Mouse (Mus musculus) hindbrain, embryonic 11.5 days (tissue): ENCODE measurements at regions not wholly inside any gene's neighbourhood (a gene's known extent, or its start where the extent isn't known, plus 50 kb on each side); places are given as distances from the start of the nearest gene placed in this dataset.

Source experiments
- ATAC-seq: fragments of 200-750 bp; cut with Nextera tagmentation; 2 replicates; pipeline ENCODE4 v1.8.0; 2017; ENCODE audit warnings: mild to moderate bottlenecking, moderate TSS enrichment, moderate library complexity; ENCODE audit not compliant: low FRiP score
- DNase-seq: peaks from one replicate; pipeline ENCODE4 v3.0.0-alpha.2; 2015; ENCODE audit warnings: low spot score
- H3K27ac ChIP-seq: fragments of 300-500 bp; sonication (generic); 2 replicates; pipeline ENCODE4 v1.5.1; 2014; ENCODE audit warnings: mild to moderate bottlenecking, low read depth, low read length
- H3K27me3 ChIP-seq: fragments of 300-500 bp; sonication (generic); 2 replicates; pipeline ENCODE4 v1.6.1; 2014; ENCODE audit warnings: mild to moderate bottlenecking, low read length, moderate library complexity, mixed read lengths; ENCODE audit not compliant: control insufficient read depth, insufficient read depth
- H3K36me3 ChIP-seq: fragments of 300-500 bp; sonication (generic); 2 replicates; pipeline ENCODE4 v1.6.1; 2014; ENCODE audit warnings: mild to moderate bottlenecking, low read length, moderate library complexity, mixed read lengths; ENCODE audit not compliant: control insufficient read depth, insufficient read depth
- H3K4me1 ChIP-seq: fragments of 300-500 bp; sonication (generic); replicated peaks from 2 replicates; pipeline ENCODE4 v1.6.1; 2014; ENCODE audit warnings: low read length, mixed read lengths; ENCODE audit not compliant: control insufficient read depth, insufficient read depth
- H3K4me2 ChIP-seq: fragments of 300-500 bp; sonication (generic); replicated peaks from 2 replicates; pipeline ENCODE4 v1.6.1; 2014; ENCODE audit warnings: mild to moderate bottlenecking, low read depth, low read length
- H3K4me3 ChIP-seq: fragments of 300-500 bp; sonication (generic); 2 replicates; pipeline ENCODE4 v1.5.1; 2014; ENCODE audit warnings: low read depth, low read length
- H3K9ac ChIP-seq: fragments of 300-500 bp; sonication (generic); 2 replicates; pipeline ENCODE4 v1.6.1; 2014; ENCODE audit warnings: low read depth, low read length
- H3K9me3 ChIP-seq: fragments of 300-500 bp; sonication (generic); 2 replicates; pipeline ENCODE4 v1.6.1; 2016; ENCODE audit warnings: low read length; ENCODE audit not compliant: control insufficient read depth
- WGBS: fragments of 180-500 bp; shearing (Covaris S2); extraction: QIAGEN DNeasy Blood & Tissue Kit; methylation state at CpG from one replicate; pipeline ENCODE4 v1.1.7; 2014; 5-methylcytosine and 5-hydroxymethylcytosine counted together

DNA sequence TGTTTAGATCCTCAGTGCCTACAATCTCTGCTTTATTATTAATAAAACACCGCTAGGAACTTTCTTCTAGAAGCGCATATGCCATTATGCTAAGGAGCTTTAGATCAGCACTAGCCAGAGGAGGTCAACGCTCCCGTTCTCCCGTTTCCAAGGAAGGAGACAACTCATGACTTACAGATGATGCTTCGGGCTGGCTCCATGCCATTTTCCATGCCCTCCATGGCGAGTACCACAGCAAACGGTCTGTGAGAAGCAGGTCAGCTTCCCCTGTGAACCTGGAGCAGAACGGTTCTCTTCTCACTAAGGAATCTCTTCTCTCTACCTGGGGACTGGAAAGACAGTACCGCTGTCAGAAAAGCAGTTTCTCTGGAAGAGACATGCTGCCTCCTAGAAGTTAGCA, 559.8 kb downstream of the Tox3 start:
- WGBS = 84% methylated on average over 10 of the region's 10 CpGs
- ATAC-seq = no peak
- H3K4me3 ChIP-seq = no peak overlapping the region
- no peaks in the 10 kb centered on the region for H3K4me1 ChIP-seq
- H3K27me3 ChIP-seq = no peaks in the 10 kb centered on the region
- H3K9me3 ChIP-seq = no peaks in the 10 kb centered on the region
- H3K36me3 ChIP-seq = no peaks in the 10 kb centered on the region
- H3K9ac ChIP-seq = no peak overlapping the region
- no peak overlapping the region for H3K27ac ChIP-seq
- DNase-seq = no peak
- no peak overlapping the region for H3K4me2 ChIP-seq

DNA sequence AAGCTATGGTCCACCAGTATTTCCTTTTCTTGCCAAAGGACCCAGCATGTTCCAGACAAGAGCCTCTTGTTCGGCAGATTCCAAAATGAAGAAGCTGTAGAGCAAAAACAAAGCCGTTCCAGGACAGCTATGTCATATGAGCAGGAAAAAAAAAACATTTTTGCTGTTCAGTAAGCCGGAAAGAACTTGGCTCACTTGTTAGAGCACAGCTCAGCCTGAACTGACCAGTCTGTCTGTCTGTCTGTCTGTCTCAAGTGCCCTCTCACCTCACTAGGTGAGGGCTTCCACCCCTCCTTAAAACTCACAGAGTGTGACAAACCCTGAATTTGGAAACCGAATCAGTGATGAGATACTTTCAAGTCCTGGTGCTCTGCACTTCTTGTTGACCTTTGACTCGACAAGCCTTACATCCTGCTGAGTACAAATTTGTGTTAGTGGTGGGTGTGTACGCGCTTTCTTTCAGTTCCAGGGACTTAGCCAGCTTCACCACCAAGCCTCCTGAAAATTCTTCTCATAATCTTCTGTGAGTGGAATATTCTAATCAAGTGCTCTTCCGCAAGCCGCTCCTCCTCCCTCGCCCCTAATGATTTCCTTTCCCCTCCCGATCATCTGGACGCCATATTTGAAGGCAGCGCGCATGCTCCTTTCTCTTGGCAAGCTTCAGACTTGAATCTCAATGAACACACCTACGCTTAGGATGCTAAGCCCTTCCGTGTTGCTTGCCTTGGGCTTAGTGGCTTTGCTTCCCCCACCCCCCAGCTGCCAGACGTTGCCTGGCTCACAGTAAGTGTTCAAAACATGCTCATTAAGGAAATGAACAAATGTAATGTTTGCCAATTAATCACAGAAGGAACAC, 560.9 kb downstream of the Tox3 start:
- peaks cover 3% of the 10 kb centered on the region for H3K4me1 ChIP-seq
- DNase-seq = no peak
- no peak overlapping the region for H3K4me3 ChIP-seq
- H3K36me3 ChIP-seq = no peaks in the 10 kb centered on the region
- no peak overlapping the region for H3K27ac ChIP-seq
- WGBS = 61% methylated on average over 17 of the region's 17 CpGs
- no peaks in the 10 kb centered on the region for H3K9me3 ChIP-seq
- H3K4me2 ChIP-seq = no peak overlapping the region
- H3K27me3 ChIP-seq = no peaks in the 10 kb centered on the region
- no peak overlapping the region for H3K9ac ChIP-seq
- ATAC-seq = no peak

DNA sequence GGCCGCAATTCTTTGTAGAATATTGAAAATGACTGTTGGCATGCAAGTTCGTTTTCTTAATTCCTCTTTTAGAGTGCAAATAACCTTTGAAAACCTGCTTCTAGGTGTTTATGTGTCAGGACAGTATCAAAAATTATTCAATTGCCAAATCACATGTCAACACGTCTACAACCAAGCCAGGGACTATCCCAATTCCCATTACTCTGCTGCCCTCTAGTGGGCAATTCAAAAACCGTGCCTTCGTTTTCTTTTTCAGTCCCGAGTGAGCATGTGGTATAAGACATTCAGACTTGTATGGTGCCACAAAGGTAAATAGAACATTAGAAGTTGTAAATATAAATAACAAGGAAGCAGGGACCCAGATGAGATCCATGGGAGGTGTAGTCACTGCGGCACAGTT, 563.1 kb downstream of the Tox3 start:
- Histone ChIP-seq H3K27ac (no peak overlapping the region), H3K9ac (no peak overlapping the region), H3K36me3 (no peaks in the 10 kb centered on the region), H3K27me3 (no peaks in the 10 kb centered on the region), H3K9me3 (no peaks in the 10 kb centered on the region), H3K4me1 (peaks cover 3% of the 10 kb centered on the region), H3K4me2 (no peak overlapping the region), H3K4me3 (no peak overlapping the region)
- DNase-seq (peak; percentile 91), ATAC-seq (peak; percentile 57; the same call in 1 of the 2 replicates)
- WGBS = 19% methylated on average over 7 of the region's 7 CpGs

DNA sequence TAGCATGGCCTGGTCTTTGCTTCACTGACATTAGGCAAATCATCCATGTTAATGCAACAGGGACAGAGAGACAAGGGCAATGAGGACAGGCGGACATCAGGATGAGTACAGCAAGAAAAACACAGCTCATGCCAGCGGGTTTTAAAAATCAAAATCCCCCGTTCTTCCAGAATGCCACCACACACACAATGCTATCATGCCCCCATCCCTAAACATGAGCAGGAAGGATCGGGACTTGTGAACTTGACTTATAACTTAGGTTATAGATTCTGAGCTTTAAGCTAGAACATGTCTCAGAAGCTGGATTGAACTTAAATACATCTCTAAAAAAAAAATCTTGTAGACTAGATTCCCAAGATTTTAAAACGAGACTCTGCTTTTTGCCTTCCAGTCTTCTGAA, 564.8 kb downstream of the Tox3 start:
- H3K4me2 ChIP-seq = no peak overlapping the region
- H3K36me3 ChIP-seq = no peaks in the 10 kb centered on the region
- no peak overlapping the region for H3K27ac ChIP-seq
- ATAC-seq (no peak), DNase-seq (no peak)
- no peak overlapping the region for H3K4me3 ChIP-seq
- H3K9ac ChIP-seq = no peak overlapping the region
- H3K9me3 ChIP-seq = no peaks in the 10 kb centered on the region
- H3K27me3 ChIP-seq = no peaks in the 10 kb centered on the region
- peaks cover 3% of the 10 kb centered on the region for H3K4me1 ChIP-seq
- WGBS = 71% methylated on average over 5 of the region's 5 CpGs

DNA sequence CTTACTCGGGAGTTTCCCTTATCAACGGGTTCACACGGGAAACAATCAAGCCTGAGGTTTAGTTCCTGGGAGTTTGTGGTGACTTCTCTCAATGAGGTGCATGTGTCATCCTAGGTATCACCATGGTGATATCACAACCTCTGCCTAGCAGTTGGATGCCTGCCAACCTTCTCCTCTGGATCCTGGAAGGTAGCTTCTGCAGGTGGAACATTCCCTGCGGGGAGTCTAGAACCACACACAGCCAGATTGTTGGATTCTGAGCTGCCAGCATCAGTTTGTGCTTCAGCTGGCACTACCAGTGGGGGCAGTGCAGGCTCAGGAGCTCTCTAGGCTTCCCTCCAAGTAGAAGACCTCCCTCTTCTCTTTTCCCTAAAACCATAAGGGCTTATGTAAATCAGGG, 581.8 kb downstream of the Tox3 start:
- no peak overlapping the region for H3K4me3 ChIP-seq
- 72% methylated on average over 4 of the region's 4 CpGs for WGBS
- DNase-seq = no peak

DNA sequence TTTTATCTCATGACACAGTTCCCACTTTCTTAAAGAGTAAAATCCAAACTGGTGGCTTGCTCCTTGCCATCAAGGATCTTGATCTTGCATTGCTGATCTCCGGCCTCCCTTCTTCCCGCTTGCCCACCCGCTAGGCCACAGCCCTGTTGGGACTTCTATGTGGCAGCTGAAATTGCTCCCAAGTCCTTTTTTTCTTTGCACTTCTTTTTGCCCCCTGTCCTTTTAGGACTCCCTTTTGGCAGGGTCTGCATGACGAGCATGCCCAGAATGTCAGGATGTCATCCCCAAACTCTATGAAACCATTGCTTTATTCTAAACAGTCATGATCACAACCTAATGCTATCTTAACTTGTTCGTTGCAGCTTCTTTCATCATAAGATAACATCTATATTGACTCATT, 588.6 kb downstream of the Tox3 start:
- no peaks in the 10 kb centered on the region for H3K4me1 ChIP-seq
- H3K9ac ChIP-seq = no peak overlapping the region
- no peak overlapping the region for H3K27ac ChIP-seq
- WGBS = 91% methylated on average over 5 of the region's 5 CpGs
- H3K27me3 ChIP-seq = no peaks in the 10 kb centered on the region
- no peaks in the 10 kb centered on the region for H3K9me3 ChIP-seq
- H3K4me2 ChIP-seq = no peak overlapping the region
- no peaks in the 10 kb centered on the region for H3K36me3 ChIP-seq
- H3K4me3 ChIP-seq = no peak overlapping the region
- no peak for DNase-seq
- no peak for ATAC-seq

More for the DNA sequence above, 581.8 kb downstream of the Tox3 start:
- Histone ChIP-seq H3K27ac (no peak overlapping the region), H3K36me3 (no peaks in the 10 kb centered on the region), H3K4me2 (no peak overlapping the region), H3K9me3 (no peaks in the 10 kb centered on the region), H3K9ac (no peak overlapping the region), H3K27me3 (no peaks in the 10 kb centered on the region), H3K4me1 (no peaks in the 10 kb centered on the region)
- no peak for ATAC-seq

DNA sequence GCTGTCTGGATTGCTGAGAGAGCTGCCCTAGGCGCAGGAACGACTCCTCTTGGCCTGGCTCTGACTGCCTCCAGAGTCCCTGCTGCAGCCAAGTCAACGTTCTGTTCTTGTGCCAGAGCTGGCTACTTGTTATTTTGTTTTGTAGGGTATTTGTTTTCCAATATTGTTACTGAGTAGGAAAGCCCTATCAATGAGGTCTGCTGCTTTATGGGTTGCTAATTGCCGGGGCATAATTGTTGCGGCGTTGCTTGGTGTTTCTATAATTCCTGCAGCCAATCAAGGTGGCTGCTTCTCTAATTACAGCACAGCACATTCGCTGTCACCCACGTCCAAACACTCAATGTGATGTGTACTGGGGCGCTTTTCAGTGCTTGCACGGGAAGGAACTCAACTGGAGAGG, 589.4 kb downstream of the Tox3 start:
- H3K27me3 ChIP-seq = no peaks in the 10 kb centered on the region
- no peak overlapping the region for H3K4me2 ChIP-seq
- 84% methylated on average over 10 of the region's 10 CpGs for WGBS
- no peak overlapping the region for H3K4me3 ChIP-seq
- no peaks in the 10 kb centered on the region for H3K4me1 ChIP-seq
- no peaks in the 10 kb centered on the region for H3K9me3 ChIP-seq
- H3K36me3 ChIP-seq = no peaks in the 10 kb centered on the region
- no peak overlapping the region for H3K27ac ChIP-seq
- no peak for DNase-seq
- H3K9ac ChIP-seq = no peak overlapping the region
- ATAC-seq = no peak

DNA sequence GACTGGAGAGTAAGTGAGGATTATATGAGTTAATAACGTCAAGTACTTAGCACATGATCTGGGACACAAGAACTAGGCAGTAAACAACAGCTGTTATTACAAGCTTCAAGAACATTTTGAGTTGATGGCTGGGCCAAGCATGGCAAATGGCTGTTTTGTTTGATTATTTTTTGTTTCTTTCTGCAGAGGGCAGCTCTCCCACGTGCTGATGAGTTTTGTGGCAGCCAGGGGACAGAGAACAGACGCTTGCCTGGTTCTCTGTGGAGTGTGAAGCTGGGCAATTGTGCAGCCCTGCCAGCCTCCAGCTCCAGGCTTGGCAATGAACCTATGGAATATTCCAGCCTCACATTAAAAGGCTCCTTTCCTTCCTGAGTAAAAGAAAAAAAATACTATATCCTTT, 592.2 kb downstream of the Tox3 start:
- H3K4me1 ChIP-seq = no peaks in the 10 kb centered on the region
- no peak overlapping the region for H3K9ac ChIP-seq
- DNase-seq (no peak), ATAC-seq (no peak)
- no peaks in the 10 kb centered on the region for H3K36me3 ChIP-seq
- H3K9me3 ChIP-seq = no peaks in the 10 kb centered on the region
- H3K4me2 ChIP-seq = no peak overlapping the region
- H3K4me3 ChIP-seq = no peak overlapping the region
- no peaks in the 10 kb centered on the region for H3K27me3 ChIP-seq
- WGBS = 65% methylated on average over 3 of the region's 3 CpGs
- no peak overlapping the region for H3K27ac ChIP-seq

DNA sequence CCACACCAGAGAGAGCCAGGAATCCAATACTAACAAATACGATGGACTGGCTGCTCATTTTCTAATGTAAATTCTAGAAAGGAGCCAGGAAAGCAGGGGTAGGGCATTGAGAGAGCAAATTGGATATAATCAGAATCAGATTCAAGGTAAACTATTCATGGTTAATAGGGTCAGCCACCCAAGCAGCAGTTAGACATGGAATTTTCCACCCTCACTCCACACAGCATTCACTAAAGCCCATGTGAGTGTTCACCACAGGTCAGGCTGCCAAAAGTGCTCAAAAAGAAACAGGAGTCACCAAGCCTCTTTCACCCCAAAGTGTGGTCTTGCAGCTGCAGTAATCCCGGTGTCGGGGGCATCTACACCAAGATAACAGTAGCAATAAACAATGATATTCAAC, 596.9 kb downstream of the Tox3 start:
- Histone ChIP-seq H3K9ac (no peak overlapping the region), H3K27ac (no peak overlapping the region), H3K4me2 (no peak overlapping the region), H3K4me3 (no peak overlapping the region), H3K4me1 (no peaks in the 10 kb centered on the region), H3K36me3 (no peaks in the 10 kb centered on the region), H3K9me3 (no peaks in the 10 kb centered on the region), H3K27me3 (no peaks in the 10 kb centered on the region)
- WGBS = 92% methylated on average over 3 of the region's 3 CpGs
- no peak for DNase-seq
- no peak for ATAC-seq
